Mouse (Mus musculus) layer of hippocampus, adult 8-10 months (tissue): ENCODE data around the gene Nceh1. TPM values are rescaled to one million over a fixed set of nuclear protein-coding genes. Genes with fewer than 3 reads are reported as not detected.
"Not testable (repeated sequence)": the region's sequence is repeated elsewhere in the genome, so short reads cannot be mapped to it uniquely, and the experiment has no call there.

Experiments used
- DNase-seq, 2 experiments: peaks; one replicate each; pipeline ENCODE4 v3.0.0; 2022; ENCODE audit warnings: low spot score in 2 of 2
- total RNA-seq, 4 experiments: library from RNA; stranded (reverse); gene quantifications; 2 replicates each; pipeline ENCODE4 v1.2.4; 2022

Gene Nceh1
- total RNA-seq, 4 experiments from 2014 or later = 106 to 125 (median 109) TPM

GRCm38 (mm10) chr3:27283071-27283713, 100.4 kb downstream of the Nceh1 start:
- DNase-seq = no peak

- DNase-seq = no peak
Measured at GRCm38 (mm10) chr3:27283796-27284195, 101.0 kb downstream of the Nceh1 start.

- DNase-seq = no peak
Measured at GRCm38 (mm10) chr3:27284227-27284626, 101.5 kb downstream of the Nceh1 start.

GRCm38 (mm10) chr3:27285072-27285471, 102.3 kb downstream of the Nceh1 start:
- DNase-seq = no peak

- no peak for DNase-seq
Measured at GRCm38 (mm10) chr3:27288301-27288700, 105.5 kb downstream of the Nceh1 start.

- DNase-seq = no peak
Measured at GRCm38 (mm10) chr3:27288909-27289308, 106.1 kb downstream of the Nceh1 start.

GRCm38 (mm10) chr3:27290285-27290684, 107.5 kb downstream of the Nceh1 start:
- DNase-seq = no peak

GRCm38 (mm10) chr3:27290945-27291344, 108.2 kb downstream of the Nceh1 start:
- not testable (repeated sequence) for DNase-seq

GRCm38 (mm10) chr3:27291411-27291810, 108.6 kb downstream of the Nceh1 start:
- DNase-seq = not testable (repeated sequence)

- no peak for DNase-seq
Measured at GRCm38 (mm10) chr3:27293645-27294385, 111.0 kb downstream of the Nceh1 start.

GRCm38 (mm10) chr3:27300451-27300850, 117.7 kb downstream of the Nceh1 start:
- no peak for DNase-seq

GRCm38 (mm10) chr3:27302339-27303022, 119.7 kb downstream of the Nceh1 start:
- DNase-seq = no peak

- no peak for DNase-seq
Measured at GRCm38 (mm10) chr3:27306815-27307214, 124.0 kb downstream of the Nceh1 start.

GRCm38 (mm10) chr3:27310973-27311372, 128.2 kb downstream of the Nceh1 start:
- peak; percentile 14 to 15 for DNase-seq

GRCm38 (mm10) chr3:27311475-27311874, 128.7 kb downstream of the Nceh1 start:
- DNase-seq = no peak

GRCm38 (mm10) chr3:27314506-27315164, 131.9 kb downstream of the Nceh1 start:
- DNase-seq = no peak

- no peak for DNase-seq
Measured at GRCm38 (mm10) chr3:27316559-27317287, 134.0 kb downstream of the Nceh1 start, which contains the start of gene Tnfsf10. TSS of gene Tnfsf10 (plus strand) at chr3:27317028.

GRCm38 (mm10) chr3:27317288-27318024, 134.7 kb downstream of the Nceh1 start:
- DNase-seq = no peak

GRCm38 (mm10) chr3:27319650-27320049, 136.9 kb downstream of the Nceh1 start:
- DNase-seq = no peak
